Comparison of ENCODE assay signal across 23 mouse cellular contexts in the genomic region with DNA sequence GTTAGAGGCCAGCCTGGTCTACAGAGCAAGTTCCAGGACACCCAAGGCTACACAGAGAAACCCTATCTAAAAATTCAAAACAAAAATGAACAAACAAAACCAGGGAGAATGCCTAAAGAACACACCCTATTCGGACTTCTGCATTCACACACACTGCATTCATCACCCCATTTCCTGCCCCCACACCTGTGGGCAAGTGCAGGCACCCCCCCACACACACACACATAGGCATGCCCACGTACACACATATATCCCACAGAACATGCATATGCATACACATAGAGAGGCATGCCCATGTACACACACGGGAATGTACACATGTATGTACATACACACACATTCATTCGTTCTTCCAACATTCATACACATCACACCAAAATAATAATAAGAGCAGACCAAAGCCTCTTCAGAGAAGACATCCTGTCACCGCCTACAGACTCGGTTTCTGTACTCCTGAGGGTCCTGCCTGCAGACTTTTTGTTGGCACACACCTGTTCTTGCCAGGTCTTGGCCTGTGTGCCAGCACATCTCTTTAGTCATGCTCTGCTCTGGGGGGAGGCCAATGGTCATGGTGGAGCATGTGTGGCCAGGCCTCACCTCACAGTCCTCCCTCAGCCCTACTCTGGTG.
"Had no signal": no experiment of that assay in that cellular context is flagged by ENCODE, and none has a peak within 500 bp of the region (broad histone marks: within the 10 kb centered on the region; RNA-seq: fewer than 3 reads in every experiment).

No protein-coding gene starts in this region.

- H3K9me3 ChIP-seq: limb, embryonic 10.5 days; limb, embryonic 13.5 days; liver, embryonic 12.5 days; liver, embryonic 15.5 days; lung, embryonic 15.5 days; megakaryocyte, embryonic 14.5 days; neural tube, embryonic 12.5 days; neural tube, embryonic 15.5 days; stomach, embryonic 15.5 days had no signal

- H3K27ac ChIP-seq: kidney, postnatal 0 days; layer of hippocampus, adult 2 months; limb, embryonic 10.5 days; limb, embryonic 13.5 days; liver, embryonic 12.5 days; liver, embryonic 15.5 days; lung, embryonic 15.5 days; neural tube, embryonic 12.5 days; neural tube, embryonic 15.5 days; stomach, embryonic 15.5 days had no signal

- H3K27me3 ChIP-seq: limb, embryonic 13.5 days; liver, embryonic 12.5 days; liver, embryonic 15.5 days; lung, embryonic 15.5 days; neural tube, embryonic 12.5 days; neural tube, embryonic 15.5 days; stomach, embryonic 15.5 days had no signal

- H3K36me3 ChIP-seq: limb, embryonic 10.5 days; limb, embryonic 13.5 days; liver, embryonic 12.5 days; liver, embryonic 15.5 days; lung, embryonic 15.5 days; neural tube, embryonic 12.5 days; neural tube, embryonic 15.5 days; stomach, embryonic 15.5 days had no signal

- H3K4me2 ChIP-seq: limb, embryonic 13.5 days; liver, embryonic 12.5 days; liver, embryonic 15.5 days; lung, embryonic 15.5 days; midbrain, embryonic 11.5 days; neural tube, embryonic 12.5 days; neural tube, embryonic 15.5 days; stomach, embryonic 15.5 days had no signal

- ATAC-seq: intestine, postnatal 0 days; liver, embryonic 12.5 days had no signal

- H3K4me3 ChIP-seq: layer of hippocampus, adult 2 months; limb, embryonic 10.5 days; limb, embryonic 13.5 days; liver, embryonic 12.5 days; liver, embryonic 15.5 days; lung, embryonic 15.5 days; megakaryocyte, embryonic 14.5 days; neural tube, embryonic 12.5 days; neural tube, embryonic 15.5 days; stomach, embryonic 15.5 days had no signal

- DNase-seq: kidney, adult 2 months; layer of hippocampus, adult 9-11 months; liver; lung, adult 18-20 months; lung, postnatal 10 days; lung, postnatal 36 days; midbrain, embryonic 14.5 days; right cerebral cortex, adult 18-20 months; right cerebral cortex, postnatal 14 days; right cerebral cortex, postnatal 4 days had no signal

- H3K9ac ChIP-seq: limb, embryonic 13.5 days; liver, embryonic 12.5 days; liver, embryonic 15.5 days; lung, embryonic 15.5 days; neural tube, embryonic 12.5 days; neural tube, embryonic 15.5 days; stomach, embryonic 15.5 days had no signal

- H3K4me1 ChIP-seq: liver, embryonic 12.5 days; liver, embryonic 15.5 days; neural tube, embryonic 12.5 days; neural tube, embryonic 15.5 days; stomach, embryonic 15.5 days had no signal
